In the genomic region with DNA sequence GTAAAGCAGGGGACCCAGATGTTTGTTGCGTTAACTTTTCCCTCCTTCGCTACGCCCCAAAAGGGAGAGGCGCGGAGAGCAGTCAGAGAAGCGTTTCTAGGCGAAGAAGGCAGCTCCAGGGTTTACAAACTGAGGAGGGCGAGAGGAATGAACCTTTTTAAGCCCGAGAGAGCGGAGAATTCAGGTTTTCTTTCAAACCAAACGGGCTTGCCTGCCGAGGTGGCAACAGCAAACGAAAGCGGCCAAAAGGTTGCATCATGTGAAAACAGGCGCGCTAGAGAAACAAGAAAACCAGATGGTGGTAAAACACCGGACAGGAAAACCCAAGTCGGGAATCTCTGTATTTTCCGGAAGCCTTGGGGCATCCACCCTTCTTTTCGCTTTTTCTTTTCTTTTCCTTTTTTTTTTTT, we compare ENCODE assay signal across 8 mouse cellular contexts. TPM values are rescaled to one million over a fixed set of nuclear protein-coding genes. Genes with fewer than 3 reads are reported as not detected.
DNase-seq lines count a peak whose midpoint lies in the region; ATAC-seq and TF ChIP-seq lines count a peak whose summit lies in the region.

No protein-coding gene starts in this region.

- peak overlapping the region; percentile 81 for H3K9ac ChIP-seq in forebrain, embryonic 15.5 days (replicated peaks)

- no peaks in the 10 kb centered on the region for H3K9me3 ChIP-seq in megakaryocyte, embryonic 14.5 days
- H3K9me3 ChIP-seq in forebrain, embryonic 15.5 days: no peaks in the 10 kb centered on the region

- peak overlapping the region; percentile 78 for H3K4me2 ChIP-seq in forebrain, embryonic 15.5 days (replicated peaks)

- peak overlapping the region; percentile 95 for H3K4me3 ChIP-seq in megakaryocyte, embryonic 14.5 days (replicated peaks)
- H3K4me3 ChIP-seq in bone marrow macrophage, adult 2 months (ENCODE audit: insufficient read depth, low read length): peak overlapping the region; percentile 92
- peak overlapping the region; percentile 79 for H3K4me3 ChIP-seq in forebrain, embryonic 15.5 days

- H3K36me3 ChIP-seq in megakaryocyte, embryonic 14.5 days (replicated peaks; ENCODE audit: low read length): peaks cover 48% of the 10 kb centered on the region
- no peaks in the 10 kb centered on the region for H3K36me3 ChIP-seq in forebrain, embryonic 15.5 days

- TF ChIP-seq POLR2A in bone marrow macrophage, adult 2 months (IDR thresholded peaks at IDR 0.05; ENCODE audit: borderline replicate concordance, low read depth, low read length): no peak

- DNase-seq in kidney, postnatal 10 days: peak; percentile 53
- peak; percentile 53 for DNase-seq in naive thymus-derived CD4-positive, alpha-beta T cell, adult 2 months (ENCODE audit: low read depth)
- no peak for DNase-seq in layer of hippocampus, adult 9-10 months (ENCODE audit: low spot score)
- no peak for DNase-seq in gastrocnemius, adult 8-10 months (ENCODE audit: low spot score in 2 of 2)

- TF ChIP-seq CTCF in bone marrow macrophage, adult 2 months (IDR thresholded peaks at IDR 0.05; ENCODE audit: low read depth, low read length): no peak

- peak overlapping the region; percentile 66 for H3K27ac ChIP-seq in bone marrow macrophage, adult 2 months (ENCODE audit: insufficient read depth, low read depth, low read length)
- H3K27ac ChIP-seq in forebrain, embryonic 15.5 days (replicated peaks): no peak overlapping the region; the same call in none of the 2 replicates

- peaks cover 70% of the 10 kb centered on the region for H3K4me1 ChIP-seq in megakaryocyte, embryonic 14.5 days
- H3K4me1 ChIP-seq in bone marrow macrophage, adult 2 months (ENCODE audit: control insufficient read depth, insufficient read depth, low read length): peaks cover 29% of the 10 kb centered on the region
- peaks cover 56% of the 10 kb centered on the region for H3K4me1 ChIP-seq in forebrain, embryonic 15.5 days

- under 1% methylated on average over 20 of the region's 20 CpGs for WGBS in forebrain, embryonic 15.5 days

- H3K27me3 ChIP-seq in megakaryocyte, embryonic 14.5 days (replicated peaks): no peaks in the 10 kb centered on the region
- H3K27me3 ChIP-seq in forebrain, embryonic 15.5 days: no peaks in the 10 kb centered on the region

- no peak for ATAC-seq in megakaryocyte, adult 5-6 weeks (ENCODE audit: poor library complexity, severe bottlenecking)
- no peak for ATAC-seq in forebrain, embryonic 15.5 days (replicated peaks)

RNA-seq across cellular contexts. Expression of gene Clic4, which starts 1.2 kb away (rescaled TPM):
- 19.4 and 27.6 TPM in 2 replicates for polyA plus RNA-seq in megakaryocyte, embryonic 14.5 days (2012; ENCODE audit: insufficient read depth, low replicate concordance)
- 28.4 and 29.7 TPM in 2 replicates for total RNA-seq in megakaryocyte, adult 5-6 weeks (2015)
- 32.3 and 39.2 TPM in 2 replicates for total RNA-seq in megakaryocyte, adult 5-6 weeks (2017)
- 121 and 131 TPM in 2 replicates for polyA plus RNA-seq in bone marrow macrophage, adult 2 months (2012; ENCODE audit: insufficient read depth, insufficient read length, missing spikeins)
- polyA plus RNA-seq in forebrain, embryonic 15.5 days (2015; fragmentation: Nextera tagmentation; extraction: Ambion mirVana): 114 and 116 TPM in 2 replicates
- total RNA-seq in gastrocnemius, adult 8-10 months (2022): 10 to 100 TPM; 16.8 to 27.9 (median 18.1) TPM

Comparison
In these comparisons a context has a peak if more than half of its experiments do, and no peak if none do; other contexts are left out.
1. DNase-seq: peak in kidney, postnatal 10 days (single experiment) and naive thymus-derived CD4-positive, alpha-beta T cell, adult 2 months (single experiment); none in layer of hippocampus, adult 9-10 months (single experiment) and gastrocnemius, adult 8-10 months (0 of 2).
2. Peak in every context shown above with its lines, with median percentiles within 50 percentile points of each other: H3K4me3 ChIP-seq.